Mouse (Mus musculus) kidney, embryonic 15.5 days (tissue): ENCODE data around the gene Tmem164. TPM values are rescaled to one million over a fixed set of nuclear protein-coding genes. Genes with fewer than 3 reads are reported as not detected.

Experiments used
- ATAC-seq: fragments of 200-750 bp; cut with Nextera tagmentation; replicated peaks from 2 replicates; pipeline ENCODE4 v1.8.0; 2017; ENCODE audit warnings: moderate TSS enrichment; ENCODE audit not compliant: low FRiP score
- H3K27ac ChIP-seq: fragments of 300-500 bp; sonication (generic); 2 replicates; pipeline ENCODE4 v1.5.1; 2015; ENCODE audit warnings: mild to moderate bottlenecking, inconsistent platforms
- H3K27me3 ChIP-seq: fragments of 300-500 bp; sonication (generic); 2 replicates; pipeline ENCODE4 v1.6.1; 2015; ENCODE audit warnings: inconsistent platforms
- H3K36me3 ChIP-seq: fragments of 300-500 bp; sonication (generic); 2 replicates; pipeline ENCODE4 v1.6.1; 2015; ENCODE audit warnings: inconsistent platforms
- H3K4me1 ChIP-seq: fragments of 300-500 bp; sonication (generic); 2 replicates; pipeline ENCODE4 v1.6.1; 2015; ENCODE audit warnings: inconsistent platforms
- H3K4me2 ChIP-seq: fragments of 300-500 bp; sonication (generic); 2 replicates; pipeline ENCODE4 v1.6.1; 2015; ENCODE audit warnings: moderate library complexity, mild to moderate bottlenecking, inconsistent platforms
- H3K4me3 ChIP-seq: fragments of 300-500 bp; sonication (generic); replicated peaks from 2 replicates; pipeline ENCODE4 v1.5.1; 2015; ENCODE audit warnings: mild to moderate bottlenecking, inconsistent platforms
- H3K9ac ChIP-seq: fragments of 300-500 bp; sonication (generic); 2 replicates; pipeline ENCODE4 v1.6.1; 2015; ENCODE audit warnings: mild to moderate bottlenecking, inconsistent platforms
- H3K9me3 ChIP-seq: fragments of 300-500 bp; sonication (generic); replicated peaks from 2 replicates; pipeline ENCODE4 v1.6.1; 2016; ENCODE audit warnings: inconsistent platforms
- WGBS: fragments of 180-500 bp; shearing (Covaris S2); methylation state at CpG from one replicate; pipeline ENCODE4 v1.1.7; 2015; ENCODE audit warnings: mixed read lengths; 5-methylcytosine and 5-hydroxymethylcytosine counted together
- polyA plus RNA-seq: library from polyadenylated mRNA; unstranded; fragments of >200 nt; fragmentation: Nextera tagmentation; extraction: Ambion mirVana; gene quantifications from 2 replicates; pipeline ENCODE4 v1.2.1, GENCODE M21; 2015

The Tmem164 gene
- polyA plus RNA-seq, 1 experiment from 2014 or later = 55.7 TPM

- no peak overlapping the region for H3K4me2 ChIP-seq
- H3K9ac ChIP-seq = no peak overlapping the region
- peak; percentile 41 for ATAC-seq
- no peaks in the 10 kb centered on the region for H3K9me3 ChIP-seq
- H3K4me3 ChIP-seq = no peak overlapping the region
- H3K27ac ChIP-seq = no peak overlapping the region
- 76% methylated on average over 6 of the region's 6 CpGs for WGBS
- no peaks in the 10 kb centered on the region for H3K36me3 ChIP-seq
- peaks cover 16% of the 10 kb centered on the region for H3K4me1 ChIP-seq
- H3K27me3 ChIP-seq = peaks cover 23% of the 10 kb centered on the region; the same call in 1 of the 2 replicates
These were observed 153.6 kb downstream of the Tmem164 start for GRCm38 (mm10) chrX:142834807-142835206.

GRCm38 (mm10) chrX:142836399-142836798 is 155.2 kb downstream of the Tmem164 start:
- ATAC-seq = no peak
- no peak overlapping the region for H3K4me3 ChIP-seq
- H3K27me3 ChIP-seq = peaks cover 20% of the 10 kb centered on the region; the same call in 1 of the 2 replicates
- 83% methylated on average over 7 of the region's 7 CpGs for WGBS
- H3K9ac ChIP-seq = no peak overlapping the region
- peaks cover 16% of the 10 kb centered on the region for H3K4me1 ChIP-seq
- H3K4me2 ChIP-seq = no peak overlapping the region
- H3K36me3 ChIP-seq = no peaks in the 10 kb centered on the region
- no peaks in the 10 kb centered on the region for H3K9me3 ChIP-seq
- no peak overlapping the region for H3K27ac ChIP-seq

- Histone ChIP-seq H3K4me3 (no peak overlapping the region), H3K27me3 (peaks cover 17% of the 10 kb centered on the region; the same call in 1 of the 2 replicates), H3K9ac (no peak overlapping the region), H3K9me3 (no peaks in the 10 kb centered on the region), H3K4me2 (no peak overlapping the region), H3K4me1 (peaks cover 14% of the 10 kb centered on the region), H3K27ac (no peak overlapping the region), H3K36me3 (no peaks in the 10 kb centered on the region)
- no peak for ATAC-seq
- 87% methylated on average over 3 of the region's 3 CpGs for WGBS
These were observed 156.1 kb downstream of the Tmem164 start for GRCm38 (mm10) chrX:142837316-142837715.

GRCm38 (mm10) chrX:142838841-142839240 is 157.6 kb downstream of the Tmem164 start:
- Histone ChIP-seq H3K9ac (no peak overlapping the region), H3K27me3 (peaks cover 20% of the 10 kb centered on the region), H3K27ac (no peak overlapping the region), H3K4me3 (no peak overlapping the region), H3K36me3 (no peaks in the 10 kb centered on the region), H3K9me3 (no peaks in the 10 kb centered on the region), H3K4me1 (0 out of 2 replicates have a peak, but pooled peaks cover 2% of the 10 kb centered on the region), H3K4me2 (no peak overlapping the region)
- 85% methylated on average over 2 of the region's 2 CpGs for WGBS
- no peak for ATAC-seq

- H3K4me3 ChIP-seq = no peak overlapping the region
- no peak overlapping the region for H3K4me2 ChIP-seq
- H3K36me3 ChIP-seq = no peaks in the 10 kb centered on the region
- no peak for ATAC-seq
- H3K27me3 ChIP-seq = peaks cover 20% of the 10 kb centered on the region
- 86% methylated on average over 7 of the region's 7 CpGs for WGBS
- H3K9me3 ChIP-seq = no peaks in the 10 kb centered on the region
- H3K4me1 ChIP-seq = no peaks in the 10 kb centered on the region
- H3K9ac ChIP-seq = no peak overlapping the region
- no peak overlapping the region for H3K27ac ChIP-seq
These were observed 158.2 kb downstream of the Tmem164 start for GRCm38 (mm10) chrX:142839411-142839810.

- Histone ChIP-seq H3K4me1 (no peaks in the 10 kb centered on the region), H3K9me3 (no peaks in the 10 kb centered on the region), H3K9ac (no peak overlapping the region), H3K27ac (no peak overlapping the region), H3K36me3 (no peaks in the 10 kb centered on the region), H3K4me3 (no peak overlapping the region), H3K4me2 (no peak overlapping the region), H3K27me3 (peaks cover 18% of the 10 kb centered on the region)
- no peak for ATAC-seq
- 81% methylated on average over 4 of the region's 4 CpGs for WGBS
These were observed 160.7 kb downstream of the Tmem164 start for GRCm38 (mm10) chrX:142841916-142842315.

DNA sequence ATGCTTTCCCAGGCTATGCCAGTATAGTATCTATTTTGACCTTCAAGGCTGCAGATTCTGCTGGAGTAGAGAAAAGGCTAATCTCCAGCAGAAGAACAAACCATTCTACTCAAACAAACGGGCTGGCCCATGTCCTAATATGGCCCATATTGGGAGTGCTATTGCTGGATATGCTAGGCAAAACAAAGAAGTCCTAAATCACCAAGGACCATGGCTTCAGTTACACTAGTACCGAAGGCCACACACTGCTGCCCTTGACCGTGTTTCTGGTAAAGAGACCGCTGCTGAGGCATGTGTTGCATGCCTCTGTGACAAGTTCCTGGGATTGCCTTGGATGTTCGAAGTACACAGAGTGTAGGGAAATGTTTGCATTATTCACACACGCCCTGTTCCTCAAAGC is 165.1 kb downstream of the Tmem164 start:
- WGBS = 67% methylated on average over 6 of the region's 6 CpGs
- Histone ChIP-seq H3K4me1 (no peaks in the 10 kb centered on the region), H3K9ac (no peak overlapping the region), H3K27ac (no peak overlapping the region), H3K4me3 (no peak overlapping the region), H3K9me3 (no peaks in the 10 kb centered on the region), H3K4me2 (no peak overlapping the region), H3K36me3 (no peaks in the 10 kb centered on the region), H3K27me3 (peaks cover 17% of the 10 kb centered on the region)
- ATAC-seq = no peak

DNA sequence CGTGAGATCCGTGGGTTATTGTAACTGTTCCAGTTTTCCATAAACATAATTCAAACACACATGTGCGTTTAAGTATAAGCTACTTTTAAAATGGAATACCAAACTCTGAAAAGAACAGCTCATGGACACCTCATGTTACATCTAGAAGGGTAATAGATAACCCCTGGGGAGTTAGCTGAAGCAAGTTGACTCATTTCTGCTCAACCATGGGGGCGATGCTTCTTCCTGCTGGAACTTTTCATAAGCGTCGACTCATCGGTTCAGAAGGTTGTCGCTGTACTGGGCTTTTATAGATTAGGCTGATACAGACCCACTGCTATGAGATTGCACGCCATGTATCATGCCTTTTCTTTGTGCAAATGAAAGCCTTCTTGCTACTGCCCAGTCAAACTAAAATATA is 166.8 kb downstream of the Tmem164 start:
- no peaks in the 10 kb centered on the region for H3K36me3 ChIP-seq
- H3K4me3 ChIP-seq = no peak overlapping the region
- WGBS = 91% methylated on average over 9 of the region's 9 CpGs
- no peak for ATAC-seq
- H3K4me2 ChIP-seq = no peak overlapping the region
- no peaks in the 10 kb centered on the region for H3K9me3 ChIP-seq
- H3K9ac ChIP-seq = no peak overlapping the region
- H3K4me1 ChIP-seq = no peaks in the 10 kb centered on the region
- H3K27me3 ChIP-seq = peaks cover 20% of the 10 kb centered on the region
- no peak overlapping the region for H3K27ac ChIP-seq

DNA sequence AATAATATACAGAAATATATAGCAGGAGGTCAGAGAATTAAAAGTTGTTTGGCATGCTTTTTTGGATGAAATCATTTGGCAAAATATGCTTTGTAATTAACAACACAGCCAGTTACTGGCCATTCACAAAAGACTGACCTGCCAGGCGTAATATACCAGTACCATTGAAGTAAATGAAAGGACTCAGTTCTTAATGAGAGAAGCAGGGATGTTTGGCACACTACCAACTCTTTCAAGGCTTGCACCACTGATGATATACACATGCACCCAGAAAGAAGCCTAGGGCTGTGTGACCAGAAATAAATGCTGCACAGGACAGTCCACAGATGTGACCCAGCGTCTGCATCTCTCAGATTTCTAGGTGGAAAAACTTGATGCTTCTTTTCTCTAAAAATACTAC is 188.6 kb downstream of the Tmem164 start:
- Histone ChIP-seq H3K4me3 (no peak overlapping the region), H3K9me3 (no peaks in the 10 kb centered on the region), H3K9ac (no peak overlapping the region), H3K36me3 (no peaks in the 10 kb centered on the region), H3K27me3 (0 out of 2 replicates have a peak, but pooled peaks cover 2% of the 10 kb centered on the region), H3K4me2 (no peak overlapping the region), H3K27ac (no peak overlapping the region), H3K4me1 (no peaks in the 10 kb centered on the region)
- WGBS = 79% methylated on average over 2 of the region's 2 CpGs
- no peak for ATAC-seq

DNA sequence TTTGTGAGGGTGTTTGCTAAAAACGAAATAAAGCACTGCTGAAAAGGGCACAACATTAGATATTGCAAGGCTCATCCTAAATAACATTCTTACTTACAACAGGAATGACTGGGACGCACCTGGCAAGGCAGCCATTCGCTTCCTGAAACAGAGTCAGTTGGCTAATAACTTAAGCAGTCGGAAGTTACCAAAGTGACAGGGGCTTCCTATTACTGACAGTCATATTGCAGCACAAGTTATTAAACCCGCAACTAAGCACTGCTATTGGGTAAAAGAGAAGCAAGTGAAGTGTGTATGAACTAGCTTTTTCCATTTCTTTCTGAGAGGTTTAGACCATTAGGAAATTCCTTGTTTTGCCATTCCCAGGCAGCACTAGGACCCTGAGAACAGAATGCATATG is 201.0 kb downstream of the Tmem164 start:
- Histone ChIP-seq H3K4me3 (no peak overlapping the region), H3K36me3 (no peaks in the 10 kb centered on the region)

GRCm38 (mm10) chrX:142883593-142883992 is 202.4 kb downstream of the Tmem164 start:
- peaks cover 45% of the 10 kb centered on the region for H3K27me3 ChIP-seq
- whole genome bisulfite sequencing = 88% methylated on average over 4 of the region's 4 CpGs
- no peak overlapping the region for H3K9ac ChIP-seq
- no peak overlapping the region for H3K27ac ChIP-seq
- H3K9me3 ChIP-seq = no peaks in the 10 kb centered on the region
- no peak overlapping the region for H3K4me3 ChIP-seq
- H3K36me3 ChIP-seq = no peaks in the 10 kb centered on the region
- no peaks in the 10 kb centered on the region for H3K4me1 ChIP-seq
- no peak for ATAC-seq
- H3K4me2 ChIP-seq = no peak overlapping the region

More for the DNA sequence above, 201.0 kb downstream of the Tmem164 start:
- ATAC-seq = no peak
- H3K4me2 ChIP-seq = no peak overlapping the region
- H3K27ac ChIP-seq = no peak overlapping the region
- H3K4me1 ChIP-seq = no peaks in the 10 kb centered on the region
- peaks cover 44% of the 10 kb centered on the region for H3K27me3 ChIP-seq
- H3K9ac ChIP-seq = no peak overlapping the region
- 85% methylated on average over 5 of the region's 5 CpGs for WGBS
- H3K9me3 ChIP-seq = no peaks in the 10 kb centered on the region

GRCm38 (mm10) chrX:142885962-142886361 is 204.8 kb downstream of the Tmem164 start:
- Histone ChIP-seq H3K36me3 (no peaks in the 10 kb centered on the region), H3K4me3 (no peak overlapping the region), H3K9me3 (no peaks in the 10 kb centered on the region), H3K27ac (no peak overlapping the region), H3K9ac (no peak overlapping the region), H3K27me3 (peaks cover 43% of the 10 kb centered on the region), H3K4me2 (no peak overlapping the region), H3K4me1 (no peaks in the 10 kb centered on the region)
- no peak for ATAC-seq
- WGBS = 87% methylated on average over 7 of the region's 7 CpGs
